Mouse (Mus musculus): ENCODE data around the gene Rimklb. TPM values are rescaled to one million over a fixed set of nuclear protein-coding genes. Genes with fewer than 3 reads are reported as not detected.
"Not testable (repeated sequence)": the region's sequence is repeated elsewhere in the genome, so short reads cannot be mapped to it uniquely, and the experiment has no call there.

Gene Rimklb
- total RNA-seq, 2 experiments from 2014 or later = 73.0 to 92.4 TPM

- intact Hi-C loops (cut with DNase I) = no loop called here
- DNase-seq (ENCODE audit: low spot score in 2 of 2) = no peak
Observed at GRCm38 (mm10) chr6:122505545-122505944, 7.0 kb upstream of the Rimklb start, which contains the start of gene Mfap5. Gene Mfap5, plus strand, starts transcription at chr6:122505845.

- no peak for DNase-seq (ENCODE audit: low spot score in 2 of 2)
- intact Hi-C loops (cut with DNase I) = no loop called here
Observed at GRCm38 (mm10) chr6:122505041-122505440, 6.5 kb upstream of the Rimklb start.

GRCm38 (mm10) chr6:122496501-122496900, 2.1 kb downstream of the Rimklb start:
- intact Hi-C loops (cut with DNase I) = loop anchor here (5.0 kb wide), 1 partner anchor 66 kb away; no protein-coding TSS in a partner anchor
- no peak for DNase-seq (ENCODE audit: low spot score in 2 of 2)

- no peak for DNase-seq (ENCODE audit: low spot score in 2 of 2)
- intact Hi-C loops (cut with DNase I) = loop anchor here (5.0 kb wide), 1 partner anchor 67 kb away; no protein-coding TSS in a partner anchor
Observed at GRCm38 (mm10) chr6:122495082-122495881, 3.3 kb downstream of the Rimklb start.

- DNase-seq (ENCODE audit: low spot score in 2 of 2) = no peak
- intact Hi-C loops (cut with DNase I) = no loop called here
Observed at GRCm38 (mm10) chr6:122493799-122494472, 4.6 kb downstream of the Rimklb start.

GRCm38 (mm10) chr6:122492479-122492878, 6.1 kb downstream of the Rimklb start:
- DNase-seq (ENCODE audit: low spot score in 2 of 2) = no peak
- intact Hi-C loops (cut with DNase I) = no loop called here

GRCm38 (mm10) chr6:122491557-122491956, 7.0 kb downstream of the Rimklb start:
- intact Hi-C loops (cut with DNase I) = no loop called here
- peak; percentile 41 to 48 for DNase-seq (ENCODE audit: low spot score in 2 of 2)

- intact Hi-C loops (cut with DNase I) = no loop called here
- DNase-seq (ENCODE audit: low spot score in 2 of 2) = no peak
Observed at GRCm38 (mm10) chr6:122490929-122491512, 7.5 kb downstream of the Rimklb start.

- intact Hi-C loops (cut with DNase I) = no loop called here
- DNase-seq (ENCODE audit: low spot score in 2 of 2) = peak; percentile 35 to 61
Observed at GRCm38 (mm10) chr6:122486297-122487117, 12.1 kb downstream of the Rimklb start.

- peak; percentile 32 to 40 for DNase-seq (ENCODE audit: low spot score in 2 of 2)
- intact Hi-C loops (cut with DNase I) = no loop called here
Observed at GRCm38 (mm10) chr6:122485401-122486296, 12.9 kb downstream of the Rimklb start.

GRCm38 (mm10) chr6:122478062-122478461, 20.5 kb downstream of the Rimklb start:
- no peak for DNase-seq (ENCODE audit: low spot score in 2 of 2)
- intact Hi-C loops (cut with DNase I) = no loop called here

GRCm38 (mm10) chr6:122471461-122471860, 27.1 kb downstream of the Rimklb start:
- DNase-seq (ENCODE audit: low spot score in 2 of 2) = not testable (repeated sequence)

GRCm38 (mm10) chr6:122470240-122470639, 28.3 kb downstream of the Rimklb start:
- intact Hi-C loops (cut with DNase I) = no loop called here
- DNase-seq (ENCODE audit: low spot score in 2 of 2) = no peak

More at GRCm38 (mm10) chr6:122471461-122471860, 27.1 kb downstream of the Rimklb start:
- intact Hi-C loops (cut with DNase I) = not testable (repeated sequence)

- DNase-seq (ENCODE audit: low spot score in 2 of 2) = no peak
- intact Hi-C loops (cut with DNase I) = no loop called here
Observed at GRCm38 (mm10) chr6:122469030-122469640, 29.4 kb downstream of the Rimklb start.

GRCm38 (mm10) chr6:122466092-122466713, 32.4 kb downstream of the Rimklb start:
- DNase-seq (ENCODE audit: low spot score in 2 of 2) = no peak
- intact Hi-C loops (cut with DNase I) = no loop called here

- DNase-seq (ENCODE audit: low spot score in 2 of 2) = no peak
- intact Hi-C loops (cut with DNase I) = no loop called here
Observed at GRCm38 (mm10) chr6:122458946-122459693, 39.4 kb downstream of the Rimklb start.

- no peak for DNase-seq (ENCODE audit: low spot score in 2 of 2)
- intact Hi-C loops (cut with DNase I) = no loop called here
Observed at GRCm38 (mm10) chr6:122447848-122448247, 50.7 kb downstream of the Rimklb start.
